Mouse (Mus musculus) small intestine, adult 2 months (tissue): Measurements from ENCODE around the gene Nmi. TPM values are rescaled to one million over a fixed set of nuclear protein-coding genes. Genes with fewer than 3 reads are reported as not detected.

Source experiments
- H3K27ac ChIP-seq: fragments of 200-500 bp; 2 replicates; pipeline ENCODE4 v1.5.1; 2012; ENCODE audit warnings: low read depth, low read length, control low read depth, inconsistent platforms; ENCODE audit not compliant: insufficient read depth
- H3K27me3 ChIP-seq: fragments of 200-500 bp; 2 replicates; pipeline ENCODE4 v1.6.1; 2012; ENCODE audit warnings: mild to moderate bottlenecking, moderate library complexity, low read length, inconsistent platforms; ENCODE audit not compliant: control insufficient read depth, insufficient read depth
- H3K36me3 ChIP-seq: fragments of 200-500 bp; 2 replicates; pipeline ENCODE4 v1.6.1; 2012; ENCODE audit warnings: mild to moderate bottlenecking, low read length, control low read depth, inconsistent platforms; ENCODE audit not compliant: control insufficient read depth, insufficient read depth
- H3K4me1 ChIP-seq: fragments of 200-500 bp; 2 replicates; pipeline ENCODE4 v1.6.1; 2012; ENCODE audit warnings: low read length, inconsistent platforms, mixed read lengths; ENCODE audit not compliant: control insufficient read depth, insufficient read depth, insufficient read length
- H3K4me3 ChIP-seq: fragments of 200-500 bp; 2 replicates; pipeline ENCODE4 v1.5.1; 2012; ENCODE audit warnings: low read depth, mild to moderate bottlenecking, control low read depth, inconsistent platforms, low read length, moderate library complexity
- CTCF ChIP-seq: fragments of 200-500 bp; IDR thresholded peaks from 2 replicates; pipeline ENCODE4 v1.5.1; 2012; ENCODE audit warnings: low read depth, mild to moderate bottlenecking, control low read depth, inconsistent platforms, low read length, moderate library complexity, mixed read lengths; ENCODE audit not compliant: insufficient replicate concordance, insufficient read length; ENCODE audit errors: extremely low read depth
- POLR2A ChIP-seq: fragments of 200-500 bp; IDR thresholded peaks from 2 replicates; pipeline ENCODE4 v1.6.1; 2012; ENCODE audit warnings: low read depth, mild to moderate bottlenecking, control low read depth, inconsistent platforms, low read length, moderate library complexity
- WGBS: fragments of 180-500 bp; shearing (Covaris S2); methylation state at CpG from one replicate; pipeline ENCODE4 v1.1.7; 2018; 5-methylcytosine and 5-hydroxymethylcytosine counted together
- polyA plus RNA-seq: library from polyadenylated mRNA; depleted of rRNA; stranded (reverse); fragments of >200 nt; gene quantifications from 2 replicates; pipeline ENCODE4 v1.2.3, GENCODE M21; 2012

Nmi gene
- polyA plus RNA-seq, 1 experiment: 6.1 TPM

GRCm38 (mm10) chr2:51972641-51973409, 469 bp downstream of the Nmi start:
- peaks cover 5% of the 10 kb centered on the region; the same call in 1 of the 2 replicates for H3K4me1 ChIP-seq
- H3K27me3 ChIP-seq: no peaks in the 10 kb centered on the region
- 4% methylated on average over 40 of the region's 40 CpGs for WGBS
- H3K4me3 ChIP-seq: peak overlapping the region; percentile 90
- H3K36me3 ChIP-seq: no peaks in the 10 kb centered on the region
- H3K27ac ChIP-seq: peak overlapping the region; percentile 94
- peak; percentile 91 for TF ChIP-seq POLR2A
- TF ChIP-seq CTCF: 0 out of 2 replicates have a peak, but pooled peaks have one; percentile 12

GRCm38 (mm10) chr2:51972142-51972541, 1.2 kb downstream of the Nmi start:
- WGBS: 8% methylated on average over 5 of the region's 5 CpGs
- Histone ChIP-seq H3K36me3 (no peaks in the 10 kb centered on the region), H3K4me1 (peaks cover 5% of the 10 kb centered on the region; the same call in 1 of the 2 replicates), H3K27ac (peak overlapping the region; percentile 94), H3K4me3 (peak overlapping the region; percentile 90), H3K27me3 (no peaks in the 10 kb centered on the region)
- TF ChIP-seq POLR2A (no peak), CTCF (no peak)

- Histone ChIP-seq H3K27ac (peak overlapping the region; percentile 19), H3K4me3 (no peak overlapping the region), H3K4me1 (peaks cover 5% of the 10 kb centered on the region; the same call in 1 of the 2 replicates), H3K27me3 (no peaks in the 10 kb centered on the region), H3K36me3 (no peaks in the 10 kb centered on the region)
- 64% methylated on average over 4 of the region's 4 CpGs for WGBS
- TF ChIP-seq POLR2A (no peak), CTCF (no peak)
Observed at GRCm38 (mm10) chr2:51970897-51971296, 2.4 kb downstream of the Nmi start.

- TF ChIP-seq POLR2A (no peak), CTCF (no peak)
- H3K4me1 ChIP-seq: 0 out of 2 replicates have a peak, but pooled peaks cover 2% of the 10 kb centered on the region
- no peak overlapping the region for H3K27ac ChIP-seq
- no peak overlapping the region for H3K4me3 ChIP-seq
- H3K36me3 ChIP-seq: no peaks in the 10 kb centered on the region
- H3K27me3 ChIP-seq: no peaks in the 10 kb centered on the region
- 87% methylated on average over 3 of the region's 3 CpGs for WGBS
Observed at GRCm38 (mm10) chr2:51967288-51967687, 6.0 kb downstream of the Nmi start.

- Histone ChIP-seq H3K36me3 (peaks cover 63% of the 10 kb centered on the region), H3K27me3 (no peaks in the 10 kb centered on the region), H3K27ac (no peak overlapping the region), H3K4me3 (no peak overlapping the region), H3K4me1 (no peaks in the 10 kb centered on the region)
- WGBS: 63% methylated on average over 7 of the region's 7 CpGs
- TF ChIP-seq CTCF (no peak), POLR2A (no peak)
Observed at GRCm38 (mm10) chr2:51953648-51954204, 19.6 kb downstream of the Nmi start.

GRCm38 (mm10) chr2:51950876-51951275, 22.4 kb downstream of the Nmi start:
- 55% methylated on average over 1 of the region's 1 CpGs for WGBS
- Histone ChIP-seq H3K4me3 (no peak overlapping the region), H3K36me3 (peaks cover 48% of the 10 kb centered on the region), H3K4me1 (no peaks in the 10 kb centered on the region), H3K27me3 (no peaks in the 10 kb centered on the region), H3K27ac (no peak overlapping the region)
- no peak for TF ChIP-seq CTCF
- no peak for TF ChIP-seq POLR2A

- TF ChIP-seq CTCF (no peak), POLR2A (no peak)
- 63% methylated on average over 6 of the region's 6 CpGs for WGBS
- H3K27ac ChIP-seq: no peak overlapping the region
Observed at GRCm38 (mm10) chr2:51948105-51948830, 25.0 kb downstream of the Nmi start.

More at GRCm38 (mm10) chr2:51948105-51948830, 25.0 kb downstream of the Nmi start:
- Histone ChIP-seq H3K4me3 (no peak overlapping the region), H3K4me1 (no peaks in the 10 kb centered on the region), H3K36me3 (peaks cover 33% of the 10 kb centered on the region), H3K27me3 (no peaks in the 10 kb centered on the region)
